Mouse (Mus musculus): ENCODE measurements around the gene Lect2. TPM values are rescaled to one million over a fixed set of nuclear protein-coding genes. Genes with fewer than 3 reads are reported as not detected.

Gene Lect2
- polyA plus RNA-seq, 1 experiment from 2014 or later = not detected

- Histone ChIP-seq H3K36me3 (no peaks in the 10 kb centered on the region), H3K4me3 (no peak overlapping the region), H3K4me2 (no peak overlapping the region), H3K27me3 (no peaks in the 10 kb centered on the region), H3K27ac (no peak overlapping the region), H3K4me1 (no peaks in the 10 kb centered on the region), H3K9ac (no peak overlapping the region), H3K9me3 (no peaks in the 10 kb centered on the region)
- no peak for ATAC-seq (ENCODE audit: borderline replicate concordance, extremely low read depth, low FRiP score, low TSS enrichment)
- WGBS = 55% methylated on average over 8 of the region's 8 CpGs
Observed at GRCm38 (mm10) chr13:56500636-56501035, 47.7 kb downstream of the Lect2 start.

DNA sequence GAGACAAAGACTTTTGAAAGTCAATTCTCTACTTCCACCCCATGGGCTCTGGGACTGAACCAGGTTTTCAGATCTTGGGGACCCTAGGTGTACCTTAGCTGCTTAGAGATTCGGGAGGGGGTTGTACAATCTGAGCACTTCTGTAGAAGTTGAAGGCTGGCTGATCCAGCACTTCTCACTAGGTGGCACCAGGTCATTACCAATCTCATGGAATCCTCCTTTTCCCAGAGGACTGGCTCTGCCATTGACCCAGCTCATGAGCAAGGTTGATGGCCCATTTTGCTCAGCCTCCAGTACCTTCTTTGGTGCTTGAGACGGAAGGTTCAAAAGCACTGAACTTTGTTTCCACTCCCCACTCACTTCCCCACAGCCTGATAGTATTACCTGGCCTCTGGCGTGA is 48.2 kb downstream of the Lect2 start:
- no peak for ATAC-seq (ENCODE audit: borderline replicate concordance, extremely low read depth, low FRiP score, low TSS enrichment)
- Histone ChIP-seq H3K36me3 (no peaks in the 10 kb centered on the region), H3K4me3 (no peak overlapping the region)

DNA sequence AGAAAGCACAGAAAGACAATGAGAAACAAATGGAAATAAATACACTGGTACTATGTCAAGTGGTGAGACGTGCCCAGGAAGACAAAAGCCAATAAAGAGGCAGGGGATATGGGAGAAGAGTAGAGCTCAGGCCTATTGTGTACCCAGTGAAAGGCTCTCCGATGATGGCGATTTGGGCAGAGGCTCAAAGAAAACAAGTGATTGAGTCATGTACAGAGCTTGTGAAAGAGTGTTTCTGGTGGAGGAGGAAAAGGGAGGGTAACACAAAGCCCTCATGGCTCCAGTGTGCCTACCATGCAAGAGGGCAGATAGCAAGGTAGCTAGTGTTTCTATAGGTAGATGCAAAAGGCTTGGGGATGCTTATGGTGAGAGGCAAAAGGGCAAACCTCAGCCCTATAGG is 53.9 kb downstream of the Lect2 start:
- H3K4me2 ChIP-seq = no peak overlapping the region
- no peak overlapping the region for H3K4me3 ChIP-seq
- H3K27ac ChIP-seq = no peak overlapping the region
- no peaks in the 10 kb centered on the region for H3K27me3 ChIP-seq
- no peaks in the 10 kb centered on the region for H3K36me3 ChIP-seq
- no peaks in the 10 kb centered on the region for H3K4me1 ChIP-seq
- H3K9me3 ChIP-seq = no peaks in the 10 kb centered on the region
- no peak overlapping the region for H3K9ac ChIP-seq
- no peak for ATAC-seq (ENCODE audit: borderline replicate concordance, extremely low read depth, low FRiP score, low TSS enrichment)
- 53% methylated on average over 3 of the region's 3 CpGs for WGBS

More for the DNA sequence above, 48.2 kb downstream of the Lect2 start:
- Histone ChIP-seq H3K4me2 (no peak overlapping the region), H3K9ac (no peak overlapping the region), H3K9me3 (no peaks in the 10 kb centered on the region), H3K27ac (no peak overlapping the region), H3K27me3 (no peaks in the 10 kb centered on the region), H3K4me1 (no peaks in the 10 kb centered on the region)
- 63% methylated on average over 3 of the region's 3 CpGs for WGBS

Other genes starting within 250 kb of the Lect2 start
- gene Gm3045, start 121.9 kb downstream of the Lect2 start, polyA plus RNA-seq (2015; fragmentation: Nextera tagmentation; extraction: Ambion mirVana) = not detected in 2 replicates
- 0.14 and 0.26 TPM in 2 replicates for gene Slc25a48, start 110.1 kb downstream of the Lect2 start, polyA plus RNA-seq (2015; fragmentation: Nextera tagmentation; extraction: Ambion mirVana)
- gene Il9, start 66.3 kb downstream of the Lect2 start, polyA plus RNA-seq (2015; fragmentation: Nextera tagmentation; extraction: Ambion mirVana) = not detected in 2 replicates
- gene Fbxl21, start 26.0 kb downstream of the Lect2 start, polyA plus RNA-seq (2015; fragmentation: Nextera tagmentation; extraction: Ambion mirVana) = 1.7 and 1.8 TPM in 2 replicates
- gene Tgfbi, start 61.0 kb upstream of the Lect2 start, polyA plus RNA-seq (2015; fragmentation: Nextera tagmentation; extraction: Ambion mirVana) = 189 TPM in 2 replicates
- 34.1 and 34.7 TPM in 2 replicates for gene Smad5, start 154.5 kb upstream of the Lect2 start, polyA plus RNA-seq (2015; fragmentation: Nextera tagmentation; extraction: Ambion mirVana)
- 3.5 and 4.8 TPM in 2 replicates for gene Gm45623, start 205.3 kb upstream of the Lect2 start, polyA plus RNA-seq (2015; fragmentation: Nextera tagmentation; extraction: Ambion mirVana)

All from lung, embryonic 15.5 days (tissue).